Mouse (Mus musculus) spleen, adult 2 months (tissue): ENCODE measurements around the gene Lbx2.

Experiments used
- CTCF ChIP-seq: fragments of 200-500 bp; IDR thresholded peaks from 2 replicates; pipeline ENCODE4 v1.5.1; 2011; ENCODE audit warnings: mild to moderate bottlenecking, inconsistent platforms; ENCODE audit not compliant: insufficient read depth, insufficient read length, insufficient replicate concordance; ENCODE audit errors: extremely low read depth
- POLR2A ChIP-seq: fragments of 200-500 bp; IDR thresholded peaks from 2 replicates; pipeline ENCODE4 v1.6.1; 2011; ENCODE audit warnings: low read depth, low read length, inconsistent platforms

DNA sequence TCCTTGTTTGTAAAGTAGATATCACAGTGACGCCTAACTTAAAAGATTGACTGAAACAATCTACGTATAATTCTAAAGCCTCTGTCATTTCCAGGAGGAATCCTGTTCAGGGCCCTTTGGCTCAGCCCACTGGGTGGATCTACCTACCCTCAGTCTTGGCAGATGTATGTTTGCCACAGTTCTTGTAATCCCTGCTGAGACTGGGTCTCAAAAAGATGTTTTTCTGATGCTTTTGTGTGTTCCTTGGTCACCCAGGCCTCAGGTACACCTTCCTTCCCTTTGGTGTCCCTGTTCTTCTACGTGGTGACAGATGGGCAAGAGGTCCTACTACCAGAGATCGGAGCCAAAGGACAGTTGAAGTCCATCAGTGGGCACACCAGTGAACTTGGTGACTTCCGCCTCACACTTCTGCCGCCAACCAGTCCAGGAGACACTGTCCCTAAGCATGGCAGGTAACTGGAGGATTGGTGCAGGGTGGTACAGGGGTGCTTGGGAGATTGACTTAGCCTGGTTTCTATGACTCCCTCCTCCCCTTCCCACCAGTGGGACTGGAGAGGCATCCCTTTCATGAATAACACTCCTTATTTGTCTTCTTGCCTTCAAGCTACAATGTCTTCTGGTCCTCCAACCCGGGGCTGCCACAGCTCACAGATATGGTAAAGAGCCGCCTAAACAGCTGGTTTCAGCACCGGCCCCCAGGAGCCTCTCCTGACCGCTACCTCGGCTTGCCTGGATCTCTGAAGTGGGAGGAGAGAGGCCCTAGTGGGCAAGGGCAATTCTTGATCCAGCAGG is 30.4 kb downstream of the Lbx2 start:
- no peak for TF ChIP-seq CTCF
- TF ChIP-seq POLR2A: no peak
